Mouse (Mus musculus): ENCODE data around the gene Hook2.

GRCm38 (mm10) chr8:85033867-85034266 is 43.5 kb downstream of the Hook2 start:
- TF ChIP-seq POLR2A (IDR thresholded peaks at IDR 0.05; ENCODE audit: low read depth, low read length) (no peak), CTCF (IDR thresholded peaks at IDR 0.05; ENCODE audit: extremely low read depth, insufficient read depth, insufficient read length, insufficient replicate concordance) (no peak)
